Comparison of ENCODE assay signal across 7 mouse cellular contexts in genomic region chr6:144902267-144902995, GRCm38 (mm10).
DNase-seq lines count a peak whose midpoint lies in the region; ATAC-seq and TF ChIP-seq lines count a peak whose summit lies in the region.

No protein-coding gene starts in this region.

- H3K79me2 ChIP-seq in heart, adult 2 months (replicated peaks; ENCODE audit: control insufficient read depth, insufficient read depth, low read length), result no peaks in the 10 kb centered on the region

- peak; percentile 80 to 81 for DNase-seq in CD8-positive naive resting alpha-beta T cell, adult 2 months (ENCODE audit: low read depth in 2 of 2, low spot score in 2 of 2)
- DNase-seq in ZHBTc4 (ENCODE audit: low read depth, low spot score), result peak; percentile 42
- peak; percentile 65 to 78 for DNase-seq in heart, adult 2 months
- peak; percentile 11 for DNase-seq in lung, adult 2 months
- peak; percentile 52 to 57 for DNase-seq in spleen, postnatal 14 days (ENCODE audit: low spot score in 2 of 2)
- DNase-seq in ovary, postnatal 14 days (ENCODE audit: low spot score), result no peak
- DNase-seq in hindbrain, embryonic 14.5 days (ENCODE audit: low spot score), result no peak

- 49% methylated on average over 20 of the region's 20 CpGs for WGBS in heart, adult 2 months
- WGBS in lung, adult 2 months, result 31% methylated on average over 20 of the region's 20 CpGs
- 73% methylated on average over 20 of the region's 20 CpGs for WGBS in hindbrain, embryonic 14.5 days

- peaks cover 2% of the 10 kb centered on the region; the same call in 1 of the 2 replicates for H3K4me1 ChIP-seq in heart, adult 2 months (ENCODE audit: control insufficient read depth, insufficient read depth, low read length)
- H3K4me1 ChIP-seq in lung, adult 2 months (ENCODE audit: control insufficient read depth, insufficient read depth, low read length), result peaks cover 2% of the 10 kb centered on the region; the same call in 1 of the 2 replicates
- peaks cover 10% of the 10 kb centered on the region; the same call in 1 of the 2 replicates for H3K4me1 ChIP-seq in hindbrain, embryonic 14.5 days (replicated peaks; ENCODE audit: control insufficient read depth, insufficient read depth, low read length)

- no peak overlapping the region for H3K9ac ChIP-seq in heart, adult 2 months (ENCODE audit: low read depth, low read length)
- H3K9ac ChIP-seq in hindbrain, embryonic 14.5 days, result no peak overlapping the region

- H3K4me2 ChIP-seq in hindbrain, embryonic 14.5 days (replicated peaks), result no peak overlapping the region

- TF ChIP-seq CTCF in heart, adult 2 months (IDR thresholded peaks at IDR 0.05), result no peak
- TF ChIP-seq CTCF in lung, adult 2 months (IDR thresholded peaks at IDR 0.05; ENCODE audit: insufficient read depth, low read length), result no peak

- no peaks in the 10 kb centered on the region for H3K9me3 ChIP-seq in hindbrain, embryonic 14.5 days (ENCODE audit: control insufficient read depth, low read length)

- no peak for TF ChIP-seq EP300 in heart, adult 2 months (IDR thresholded peaks at IDR 0.05; ENCODE audit: insufficient read depth, low read depth, low read length)

- H3K4me3 ChIP-seq in heart, adult 2 months, result no peak overlapping the region
- H3K4me3 ChIP-seq in lung, adult 2 months (replicated peaks; ENCODE audit: extremely low read depth, low read depth, low read length), result no peak overlapping the region
- no peak overlapping the region for H3K4me3 ChIP-seq in hindbrain, embryonic 14.5 days (replicated peaks; ENCODE audit: low read length)

- no peak for ATAC-seq in hindbrain, embryonic 14.5 days (ENCODE audit: low FRiP score)

- H3K27ac ChIP-seq in heart, adult 2 months, result no peak overlapping the region
- H3K27ac ChIP-seq in hindbrain, embryonic 14.5 days, result no peak overlapping the region

- H3K36me3 ChIP-seq in heart, adult 2 months (ENCODE audit: control insufficient read depth, insufficient read depth, low read length), result no peaks in the 10 kb centered on the region
- H3K36me3 ChIP-seq in hindbrain, embryonic 14.5 days (replicated peaks; ENCODE audit: control insufficient read depth, insufficient read depth), result no peaks in the 10 kb centered on the region

- intact Hi-C loops in heart, adult 2 months (cut with DNase I), result no loop called here

- H3K27me3 ChIP-seq in heart, adult 2 months (ENCODE audit: control insufficient read depth, insufficient read depth, low read length), result no peaks in the 10 kb centered on the region
- no peaks in the 10 kb centered on the region for H3K27me3 ChIP-seq in hindbrain, embryonic 14.5 days (ENCODE audit: control insufficient read depth, insufficient read depth, low read length)

- TF ChIP-seq POLR2A in heart, adult 2 months (IDR thresholded peaks at IDR 0.05; ENCODE audit: insufficient read depth, low read depth, low read length), result no peak
- TF ChIP-seq POLR2A in lung, adult 2 months (IDR thresholded peaks at IDR 0.05; ENCODE audit: borderline replicate concordance, extremely low read depth, low read depth, low read length), result no peak

Comparison
In these comparisons a context has a peak if more than half of its experiments do, and no peak if none do; other contexts are left out.
1. DNase-seq: peak in CD8-positive naive resting alpha-beta T cell, adult 2 months (2 of 2), ZHBTc4 (single experiment), heart, adult 2 months (2 of 2), lung, adult 2 months (single experiment) and spleen, postnatal 14 days (2 of 2); none in ovary, postnatal 14 days (single experiment) and hindbrain, embryonic 14.5 days (single experiment).